Mouse (Mus musculus) naive thymus-derived CD4-positive, alpha-beta T cell, adult 2 months (primary cell): ENCODE data around the gene Kif6.

Source experiments
- DNase-seq: peaks from one replicate; pipeline ENCODE4 v3.0.0-alpha.2; 2011; ENCODE audit warnings: low read depth

The Kif6 gene

GRCm38 (mm10) chr17:49791546-49791945 is 176.6 kb downstream of the Kif6 start:
- no peak for DNase-seq

DNA sequence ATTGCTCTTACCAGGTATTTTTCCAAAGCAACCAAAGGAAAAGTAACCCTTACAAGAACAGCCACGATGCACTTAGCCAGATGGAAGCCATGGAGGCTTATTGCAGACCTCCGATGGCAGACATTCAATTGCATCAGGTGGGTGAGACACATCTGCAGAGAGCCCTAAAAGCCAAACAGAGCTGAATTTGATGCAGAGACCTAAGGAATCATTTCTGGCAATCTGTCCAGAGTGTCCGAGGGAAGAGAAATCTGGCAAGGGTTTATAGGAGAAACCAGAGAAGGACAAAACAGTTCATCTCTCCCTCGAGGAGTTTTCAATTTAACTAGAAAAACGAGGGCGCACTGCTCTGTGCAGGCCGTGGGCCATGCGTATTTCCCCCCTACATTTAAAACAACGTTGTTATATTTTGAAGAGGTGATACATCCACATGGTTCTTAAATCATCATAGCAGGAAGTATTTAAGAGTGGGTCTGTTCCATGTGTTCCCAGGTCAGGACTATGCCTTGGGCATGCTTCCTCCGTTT is 177.3 kb downstream of the Kif6 start:
- no peak for DNase-seq

DNA sequence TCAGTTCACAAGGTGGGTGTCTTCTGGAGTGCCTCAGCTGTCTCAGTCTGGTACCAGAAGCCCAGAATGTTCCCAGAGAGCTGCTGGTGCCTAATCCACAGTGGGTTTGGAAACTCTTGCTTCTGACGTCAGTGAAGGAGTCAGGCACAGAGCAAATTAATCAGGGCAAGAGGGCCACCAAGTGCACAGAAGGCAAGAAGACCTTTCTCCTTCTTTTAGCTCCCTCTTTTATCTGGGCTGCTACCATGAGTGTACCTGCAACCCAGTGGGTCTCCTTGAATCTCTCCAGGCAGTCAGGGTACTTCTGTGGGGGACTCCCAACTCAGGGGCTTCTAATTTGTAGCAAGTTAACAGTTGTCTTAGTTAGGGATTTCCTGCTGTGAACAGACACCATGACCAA is 178.0 kb downstream of the Kif6 start:
- no peak for DNase-seq

GRCm38 (mm10) chr17:49793965-49794364 is 179.0 kb downstream of the Kif6 start:
- no peak for DNase-seq

DNA sequence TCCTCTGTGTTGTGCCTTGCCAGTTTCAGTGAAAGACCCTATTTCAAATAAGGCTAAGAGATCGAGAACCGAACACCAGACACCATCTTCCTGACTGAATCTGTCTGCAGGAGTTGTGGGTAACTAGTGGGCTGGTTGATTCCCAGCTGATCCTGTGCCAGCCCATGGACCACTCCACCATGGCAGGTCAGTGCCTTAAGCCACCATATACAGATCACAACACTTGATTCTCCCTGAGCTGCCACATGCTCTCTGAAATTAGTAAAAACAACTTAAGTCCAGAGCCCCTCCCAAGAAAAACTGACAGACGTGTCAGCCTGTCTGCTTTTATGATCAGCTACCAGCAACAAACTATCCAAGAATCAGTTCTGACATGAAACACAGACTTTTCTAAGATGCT is 180.3 kb downstream of the Kif6 start:
- DNase-seq = no peak

GRCm38 (mm10) chr17:49796116-49796515 is 181.2 kb downstream of the Kif6 start:
- no peak for DNase-seq

- no peak for DNase-seq
Measured at GRCm38 (mm10) chr17:49799168-49799567, 184.2 kb downstream of the Kif6 start.

DNA sequence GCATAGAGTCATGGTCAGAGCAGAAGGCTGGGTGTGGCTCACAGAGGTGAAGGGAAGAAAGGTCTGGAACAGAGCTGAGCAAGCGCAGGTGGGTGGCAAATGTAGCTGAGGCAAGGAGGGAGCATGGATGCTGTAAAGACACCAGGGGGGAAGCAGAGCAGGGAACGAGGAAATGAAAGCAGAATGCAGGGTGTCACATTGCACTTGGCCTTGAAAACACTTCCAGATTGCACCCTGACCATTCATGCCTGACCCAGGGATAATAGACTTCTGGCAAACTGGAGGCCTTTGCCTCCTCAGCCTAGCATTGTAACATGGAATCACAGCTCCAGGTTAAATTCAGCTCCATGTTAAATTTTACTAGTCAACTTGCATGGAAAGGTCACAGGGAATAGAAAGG is 185.2 kb downstream of the Kif6 start:
- no peak for DNase-seq

DNA sequence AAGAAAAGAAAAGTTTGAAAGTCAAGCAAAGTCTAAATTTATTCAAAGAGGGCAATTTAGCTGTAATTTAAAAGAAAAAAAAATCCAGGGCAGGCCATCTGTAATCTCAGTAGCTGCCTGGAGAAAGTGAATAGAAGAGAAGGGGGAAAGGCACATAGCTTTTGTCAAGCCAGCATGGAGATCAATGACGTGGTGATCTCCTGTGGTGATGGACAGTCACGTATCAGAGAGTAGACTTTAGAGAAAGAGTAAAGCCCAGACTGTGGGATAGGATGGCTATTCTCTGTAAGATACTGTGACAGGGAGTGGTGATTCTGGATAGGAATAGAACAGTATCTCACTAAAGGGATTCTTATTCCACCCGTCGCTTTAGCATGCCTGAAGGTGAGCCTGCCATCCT is 192.5 kb downstream of the Kif6 start:
- DNase-seq = no peak

- no peak for DNase-seq
Measured at GRCm38 (mm10) chr17:49808712-49809343, 193.9 kb downstream of the Kif6 start.

GRCm38 (mm10) chr17:49813893-49814640 is 199.1 kb downstream of the Kif6 start:
- no peak for DNase-seq

GRCm38 (mm10) chr17:49816067-49816565 is 201.2 kb downstream of the Kif6 start:
- DNase-seq = no peak

- no peak for DNase-seq
Measured at GRCm38 (mm10) chr17:49816703-49817102, 201.8 kb downstream of the Kif6 start.

DNA sequence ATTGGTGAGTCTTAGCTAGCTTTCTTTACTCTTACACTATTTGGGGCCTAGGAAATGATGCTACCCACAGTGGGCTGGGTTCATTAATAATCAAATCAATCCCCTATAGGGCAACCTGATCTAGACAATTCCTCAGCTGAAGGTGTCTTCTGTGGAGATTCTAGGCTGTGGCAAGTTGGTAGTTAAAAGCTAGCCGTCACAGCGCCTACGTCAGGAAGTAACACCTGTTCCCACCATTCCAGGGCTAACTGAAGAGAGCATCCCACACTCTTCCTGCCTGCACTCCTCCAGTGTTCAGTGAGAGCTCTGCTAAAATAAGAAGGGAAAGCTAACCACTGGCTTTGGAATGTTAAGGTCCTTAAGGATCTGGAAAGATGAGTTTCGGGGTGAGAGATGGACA is 205.3 kb downstream of the Kif6 start:
- no peak for DNase-seq

DNA sequence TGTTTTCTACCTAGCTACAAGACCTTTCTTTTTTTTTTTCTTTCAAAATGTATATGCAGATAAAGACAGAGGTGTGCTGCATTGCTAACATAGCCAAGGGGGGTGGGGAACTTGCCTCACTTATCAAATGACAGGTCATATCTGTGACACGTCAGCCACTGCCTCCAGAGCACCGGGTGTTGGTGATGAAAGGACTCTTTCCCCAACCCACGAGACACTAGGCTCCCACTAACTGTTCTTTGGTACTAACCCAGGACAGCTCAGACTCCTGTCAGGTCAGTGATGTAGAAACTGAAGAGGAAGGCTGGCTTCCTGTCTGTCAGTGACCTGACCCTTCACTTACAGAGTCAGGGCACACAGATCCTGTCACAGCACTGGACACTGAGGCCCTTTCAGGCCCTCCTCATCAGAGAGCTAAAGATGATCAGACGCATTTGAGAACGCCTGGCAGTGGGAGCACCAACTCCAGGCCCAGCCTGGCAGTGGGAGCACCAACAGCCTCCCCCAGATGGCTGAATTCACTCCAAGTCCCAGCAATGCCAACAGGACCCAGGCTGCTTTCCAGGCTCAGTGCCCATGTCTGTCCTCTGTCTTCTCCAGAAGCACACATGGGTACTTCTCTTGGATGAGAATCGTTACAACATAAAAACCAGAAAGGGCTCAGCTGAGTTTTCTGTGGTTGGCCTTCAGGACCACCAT is 209.4 kb downstream of the Kif6 start:
- DNase-seq = no peak

GRCm38 (mm10) chr17:49824841-49825450 is 210.0 kb downstream of the Kif6 start:
- DNase-seq = no peak

GRCm38 (mm10) chr17:49825831-49826230 is 210.9 kb downstream of the Kif6 start:
- no peak for DNase-seq

- DNase-seq = no peak
Measured at GRCm38 (mm10) chr17:49831745-49832144, 216.8 kb downstream of the Kif6 start.

DNA sequence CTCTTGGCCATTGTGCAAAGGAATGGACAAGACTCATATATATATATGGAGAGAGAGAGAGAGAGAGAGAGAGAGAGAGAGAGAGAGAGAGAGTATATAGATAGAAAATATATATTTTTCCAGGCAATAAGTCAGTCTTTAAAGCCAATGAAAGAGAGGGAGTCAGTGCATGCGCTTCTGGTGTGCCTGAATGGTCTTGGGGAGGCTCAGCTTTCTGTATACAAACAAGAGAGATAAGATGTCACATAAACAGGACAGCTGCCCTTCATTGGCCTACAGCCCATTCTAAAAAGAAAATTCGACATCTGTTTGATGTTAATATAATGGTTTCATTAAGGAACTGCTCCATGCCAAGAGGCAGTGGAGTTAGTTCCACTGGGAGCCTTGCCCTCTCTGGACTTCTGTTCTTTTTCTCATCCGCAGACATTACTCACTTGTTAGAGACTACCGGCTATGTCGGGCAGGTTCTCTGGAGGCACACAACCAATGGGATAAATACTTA is 219.2 kb downstream of the Kif6 start:
- DNase-seq = no peak

- no peak for DNase-seq
Measured at GRCm38 (mm10) chr17:49837417-49837816, 222.5 kb downstream of the Kif6 start.

DNA sequence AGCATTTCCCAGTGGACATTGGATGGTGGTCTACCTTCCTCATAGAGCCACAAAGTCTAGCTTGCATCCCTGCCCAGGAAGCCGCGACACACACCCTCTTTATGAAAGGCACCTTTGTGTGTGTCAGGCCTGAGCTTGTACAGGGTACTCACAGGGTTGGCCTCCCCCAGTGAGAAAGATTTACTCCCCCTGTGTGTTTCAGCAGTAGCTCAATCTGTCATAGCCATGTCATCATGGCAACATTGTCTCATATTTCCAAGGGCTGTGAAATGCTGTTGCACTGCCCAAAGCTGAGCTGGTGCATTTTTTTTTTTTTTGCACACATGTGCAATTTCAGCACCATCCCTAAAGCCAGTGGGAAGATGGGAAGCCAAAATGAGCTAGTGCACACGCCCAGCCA is 224.3 kb downstream of the Kif6 start:
- DNase-seq = no peak

GRCm38 (mm10) chr17:49851210-49851609 is 236.3 kb downstream of the Kif6 start:
- DNase-seq = no peak
